Mouse (Mus musculus) hindbrain, postnatal 0 days (tissue): ENCODE results near the gene Rtn2. TPM values are rescaled to one million over a fixed set of nuclear protein-coding genes. Genes with fewer than 3 reads are reported as not detected.
A peak's percentile ranks its signal among the peaks of the same experiment; 100 is the strongest.

Experiments
- ATAC-seq: fragments of 200-750 bp; cut with Nextera tagmentation; 2 replicates; pipeline ENCODE4 v1.8.0; 2017; ENCODE audit warnings: mild to moderate bottlenecking, moderate TSS enrichment, moderate library complexity
- DNase-seq: peaks from one replicate; pipeline ENCODE4 v3.0.0-alpha.2; 2015; ENCODE audit warnings: low spot score
- H3K27ac ChIP-seq: fragments of 300-500 bp; sonication (generic); 2 replicates; pipeline ENCODE4 v1.5.1; 2014; ENCODE audit warnings: mild to moderate bottlenecking
- H3K27me3 ChIP-seq: fragments of 300-500 bp; sonication (generic); 2 replicates; pipeline ENCODE4 v1.6.1; 2014; ENCODE audit warnings: low read length, mixed read lengths; ENCODE audit not compliant: insufficient read depth
- H3K36me3 ChIP-seq: fragments of 300-500 bp; sonication (generic); 2 replicates; pipeline ENCODE4 v1.6.1; 2014; ENCODE audit warnings: low read length, mixed read lengths; ENCODE audit not compliant: insufficient read depth
- H3K4me1 ChIP-seq: fragments of 300-500 bp; sonication (generic); 2 replicates; pipeline ENCODE4 v1.6.1; 2014; ENCODE audit warnings: antibody characterized with exemption, low read length, mixed read lengths; ENCODE audit not compliant: insufficient read depth
- H3K4me2 ChIP-seq: fragments of 300-500 bp; sonication (generic); 2 replicates; pipeline ENCODE4 v1.6.1; 2014; ENCODE audit warnings: low read depth, mild to moderate bottlenecking, low read length, moderate library complexity, mixed read lengths
- H3K4me3 ChIP-seq: fragments of 300-500 bp; sonication (generic); 2 replicates; pipeline ENCODE4 v1.5.1; 2014; ENCODE audit warnings: low read length
- H3K9ac ChIP-seq: fragments of 300-500 bp; sonication (generic); replicated peaks from 2 replicates; pipeline ENCODE4 v1.6.1; 2014; ENCODE audit warnings: mild to moderate bottlenecking, low read length, moderate library complexity, mixed read lengths
- H3K9me3 ChIP-seq: fragments of 300-500 bp; sonication (generic); 2 replicates; pipeline ENCODE4 v1.6.1; 2016; ENCODE audit warnings: low read length, mixed read lengths
- CTCF ChIP-seq: IDR thresholded peaks from 2 replicates; pipeline ENCODE4 v1.5.1; 2016; ENCODE audit warnings: antibody characterized with exemption, control low read depth, low read depth
- WGBS: fragments of 180-500 bp; shearing (Covaris S2); extraction: QIAGEN DNeasy Blood & Tissue Kit; methylation state at CpG from one replicate; pipeline ENCODE4 v1.1.7; 2014; 5-methylcytosine and 5-hydroxymethylcytosine counted together
- polyA plus RNA-seq: library from polyadenylated mRNA; unstranded; fragments of >200 nt; fragmentation: Nextera tagmentation; extraction: Ambion mirVana; gene quantifications from 2 replicates; pipeline ENCODE4 v1.2.1, GENCODE M21; 2015
- total RNA-seq: library from RNA; depleted of rRNA; stranded (reverse); fragments of >200 nt; gene quantifications from 2 replicates; pipeline ENCODE4 v1.2.3, GENCODE M21; 2014

The Rtn2 gene
- total and polyA plus RNA-seq, 2 experiments from 2014 or later = 101 to 151 TPM

GRCm38 (mm10) chr7:19328425-19328824, 46.0 kb downstream of the Rtn2 start:
- H3K27ac ChIP-seq = no peak overlapping the region
- no peaks in the 10 kb centered on the region for H3K27me3 ChIP-seq
- no peaks in the 10 kb centered on the region for H3K9me3 ChIP-seq
- ATAC-seq (no peak), DNase-seq (no peak)
- H3K4me2 ChIP-seq = no peak overlapping the region
- H3K4me1 ChIP-seq = peaks cover 13% of the 10 kb centered on the region; the same call in 1 of the 2 replicates
- peak; percentile 35; the same call in 1 of the 2 replicates for TF ChIP-seq CTCF
- no peak overlapping the region for H3K4me3 ChIP-seq
- no peaks in the 10 kb centered on the region for H3K36me3 ChIP-seq
- no peak overlapping the region for H3K9ac ChIP-seq

- Histone ChIP-seq H3K9me3 (no peaks in the 10 kb centered on the region), H3K9ac (no peak overlapping the region), H3K36me3 (no peaks in the 10 kb centered on the region), H3K4me2 (no peak overlapping the region), H3K27ac (no peak overlapping the region), H3K27me3 (no peaks in the 10 kb centered on the region), H3K4me3 (peak overlapping the region; percentile 60; the same call in 1 of the 2 replicates), H3K4me1 (0 out of 2 replicates have a peak, but pooled peaks cover 7% of the 10 kb centered on the region)
- ATAC-seq (no peak), DNase-seq (no peak)
- TF ChIP-seq CTCF = no peak
- 68% methylated on average over 2 of the region's 2 CpGs for WGBS
These were observed 49.5 kb downstream of the Rtn2 start for GRCm38 (mm10) chr7:19331910-19332309.

GRCm38 (mm10) chr7:19332709-19333352, 50.4 kb downstream of the Rtn2 start:
- no peaks in the 10 kb centered on the region for H3K27me3 ChIP-seq
- H3K4me1 ChIP-seq = no peaks in the 10 kb centered on the region
- H3K36me3 ChIP-seq = no peaks in the 10 kb centered on the region
- peak overlapping the region; percentile 69; the same call in 1 of the 2 replicates for H3K27ac ChIP-seq
- under 1% methylated on average over 52 of the region's 52 CpGs for WGBS
- H3K4me3 ChIP-seq = peak overlapping the region; percentile 60
- ATAC-seq = peak; percentile 58
- DNase-seq = peak; percentile 84
- no peaks in the 10 kb centered on the region for H3K9me3 ChIP-seq
- H3K4me2 ChIP-seq = peak overlapping the region; percentile 65
- TF ChIP-seq CTCF = no peak
- peak overlapping the region; percentile 73 for H3K9ac ChIP-seq

- DNase-seq (no peak), ATAC-seq (no peak)
- Histone ChIP-seq H3K4me3 (no peak overlapping the region), H3K27me3 (no peaks in the 10 kb centered on the region), H3K4me2 (no peak overlapping the region), H3K36me3 (no peaks in the 10 kb centered on the region), H3K4me1 (no peaks in the 10 kb centered on the region), H3K9me3 (no peaks in the 10 kb centered on the region), H3K9ac (no peak overlapping the region), H3K27ac (no peak overlapping the region)
- no peak for TF ChIP-seq CTCF
- 43% methylated on average over 3 of the region's 3 CpGs for WGBS
These were observed 53.2 kb downstream of the Rtn2 start for GRCm38 (mm10) chr7:19335583-19335982.

- Histone ChIP-seq H3K4me2 (no peak overlapping the region), H3K27ac (no peak overlapping the region), H3K9me3 (no peaks in the 10 kb centered on the region), H3K36me3 (no peaks in the 10 kb centered on the region), H3K27me3 (no peaks in the 10 kb centered on the region; the same call in 1 of the 2 replicates), H3K4me1 (peaks cover 4% of the 10 kb centered on the region), H3K9ac (no peak overlapping the region), H3K4me3 (no peak overlapping the region)
- ATAC-seq (no peak), DNase-seq (no peak)
- no peak for TF ChIP-seq CTCF
- 71% methylated on average over 10 of the region's 10 CpGs for WGBS
These were observed 54.7 kb downstream of the Rtn2 start for GRCm38 (mm10) chr7:19337122-19337521.

- no peaks in the 10 kb centered on the region for H3K36me3 ChIP-seq
- H3K27me3 ChIP-seq = no peaks in the 10 kb centered on the region; the same call in 1 of the 2 replicates
- 56% methylated on average over 2 of the region's 2 CpGs for WGBS
- no peaks in the 10 kb centered on the region for H3K9me3 ChIP-seq
- no peak overlapping the region for H3K27ac ChIP-seq
- no peak overlapping the region for H3K4me3 ChIP-seq
- peaks cover 9% of the 10 kb centered on the region for H3K4me1 ChIP-seq
- DNase-seq (no peak), ATAC-seq (no peak)
- H3K4me2 ChIP-seq = no peak overlapping the region
- no peak overlapping the region for H3K9ac ChIP-seq
- no peak for TF ChIP-seq CTCF
These were observed 55.6 kb downstream of the Rtn2 start for GRCm38 (mm10) chr7:19338060-19338459.

- Histone ChIP-seq H3K4me1 (peaks cover 9% of the 10 kb centered on the region), H3K36me3 (no peaks in the 10 kb centered on the region), H3K27me3 (no peaks in the 10 kb centered on the region; the same call in 1 of the 2 replicates), H3K9ac (no peak overlapping the region), H3K9me3 (no peaks in the 10 kb centered on the region), H3K4me3 (no peak overlapping the region), H3K4me2 (no peak overlapping the region), H3K27ac (no peak overlapping the region)
- no peak for DNase-seq
- WGBS = 76% methylated on average over 7 of the region's 7 CpGs
- no peak for ATAC-seq
- no peak for TF ChIP-seq CTCF
These were observed 56.2 kb downstream of the Rtn2 start for GRCm38 (mm10) chr7:19338596-19338995.
